Mouse (Mus musculus) large intestine, adult 2 months (tissue): ENCODE measurements around the gene Zxdc. TPM values are rescaled to one million over a fixed set of nuclear protein-coding genes. Genes with fewer than 3 reads are reported as not detected.

Experiments
- DNase-seq: peaks from one replicate; pipeline ENCODE4 v3.0.0-alpha.2; 2012; ENCODE audit warnings: low read depth, low spot score
- WGBS: fragments of 180-500 bp; shearing (Covaris S2); methylation state at CpG from one replicate; pipeline ENCODE4 v1.1.7; 2018; 5-methylcytosine and 5-hydroxymethylcytosine counted together
- polyA plus RNA-seq: library from polyadenylated mRNA; depleted of rRNA; stranded (reverse); fragments of >200 nt; gene quantifications from 2 replicates; pipeline ENCODE4 v1.2.3, GENCODE M21; 2012

Gene Zxdc
- polyA plus RNA-seq, 1 experiment = 9.3 TPM

- no peak for DNase-seq
- WGBS = under 1% methylated on average over 96 of the region's 98 CpGs
Measured at GRCm38 (mm10) chr6:90369725-90370553, 647 bp downstream of the Zxdc start.

- DNase-seq = no peak
- WGBS = 42% methylated on average over 4 of the region's 4 CpGs
Measured at GRCm38 (mm10) chr6:90374647-90375046, 5.4 kb downstream of the Zxdc start.

- WGBS = 97% methylated on average over 2 of the region's 2 CpGs
- no peak for DNase-seq
Measured at GRCm38 (mm10) chr6:90377708-90378107, 8.4 kb downstream of the Zxdc start.

GRCm38 (mm10) chr6:90381465-90381864 lies 12.2 kb downstream of the Zxdc start:
- no peak for DNase-seq
- 96% methylated on average over 2 of the region's 2 CpGs for WGBS

GRCm38 (mm10) chr6:90390629-90391028 lies 21.3 kb downstream of the Zxdc start:
- no peak for DNase-seq
- WGBS = 76% methylated on average over 4 of the region's 4 CpGs

- no peak for DNase-seq
- 38% methylated on average over 3 of the region's 3 CpGs for WGBS
Measured at GRCm38 (mm10) chr6:90393948-90394347, 24.7 kb downstream of the Zxdc start.

- 91% methylated on average over 2 of the region's 2 CpGs for WGBS
- DNase-seq = no peak
Measured at GRCm38 (mm10) chr6:90395751-90396150, 26.5 kb downstream of the Zxdc start.

- peak; percentile 36 for DNase-seq
- WGBS = 25% methylated on average over 3 of the region's 3 CpGs
Measured at GRCm38 (mm10) chr6:90397291-90397690, 28.0 kb downstream of the Zxdc start.

- no peak for DNase-seq
Measured at GRCm38 (mm10) chr6:90408632-90409031, 39.3 kb downstream of the Zxdc start.

- no peak for DNase-seq
- 38% methylated on average over 1 of the region's 1 CpGs for WGBS
Measured at GRCm38 (mm10) chr6:90410972-90411371, 41.7 kb downstream of the Zxdc start.

- 64% methylated on average over 7 of the region's 7 CpGs for WGBS
- no peak for DNase-seq
Measured at GRCm38 (mm10) chr6:90411926-90412325, 42.6 kb downstream of the Zxdc start.

GRCm38 (mm10) chr6:90422565-90422964 lies 53.3 kb downstream of the Zxdc start:
- 7% methylated on average over 14 of the region's 14 CpGs for WGBS
- DNase-seq = peak; percentile 62

- DNase-seq = no peak
- WGBS = 80% methylated on average over 3 of the region's 3 CpGs
Measured at GRCm38 (mm10) chr6:90425361-90425760, 56.1 kb downstream of the Zxdc start.

GRCm38 (mm10) chr6:90426003-90426402 lies 56.7 kb downstream of the Zxdc start:
- no peak for DNase-seq
- 72% methylated on average over 4 of the region's 4 CpGs for WGBS

- WGBS = 1% methylated on average over 31 of the region's 31 CpGs
- DNase-seq = no peak
Measured at GRCm38 (mm10) chr6:90428380-90428974, 59.2 kb downstream of the Zxdc start, which contains the start of gene Cfap100. TSS of gene Cfap100 (minus strand) at chr6:90428797.

- no peak for DNase-seq
Measured at GRCm38 (mm10) chr6:90429911-90430310, 60.6 kb downstream of the Zxdc start.

GRCm38 (mm10) chr6:90431487-90431886 lies 62.2 kb downstream of the Zxdc start:
- no peak for DNase-seq
- 64% methylated on average over 2 of the region's 2 CpGs for WGBS

More at GRCm38 (mm10) chr6:90429911-90430310, 60.6 kb downstream of the Zxdc start:
- WGBS = 73% methylated on average over 14 of the region's 14 CpGs

GRCm38 (mm10) chr6:90434687-90435086 lies 65.4 kb downstream of the Zxdc start:
- DNase-seq = no peak

GRCm38 (mm10) chr6:90435195-90435618 lies 65.9 kb downstream of the Zxdc start:
- 12% methylated on average over 11 of the region's 11 CpGs for WGBS
- no peak for DNase-seq

More at GRCm38 (mm10) chr6:90434687-90435086, 65.4 kb downstream of the Zxdc start:
- 41% methylated on average over 3 of the region's 3 CpGs for WGBS

GRCm38 (mm10) chr6:90436192-90436907 lies 67.1 kb downstream of the Zxdc start:
- WGBS = 72% methylated on average over 10 of the region's 10 CpGs
- DNase-seq = no peak
